ENCODE assay signal across 14 mouse cellular contexts in the genomic region with DNA sequence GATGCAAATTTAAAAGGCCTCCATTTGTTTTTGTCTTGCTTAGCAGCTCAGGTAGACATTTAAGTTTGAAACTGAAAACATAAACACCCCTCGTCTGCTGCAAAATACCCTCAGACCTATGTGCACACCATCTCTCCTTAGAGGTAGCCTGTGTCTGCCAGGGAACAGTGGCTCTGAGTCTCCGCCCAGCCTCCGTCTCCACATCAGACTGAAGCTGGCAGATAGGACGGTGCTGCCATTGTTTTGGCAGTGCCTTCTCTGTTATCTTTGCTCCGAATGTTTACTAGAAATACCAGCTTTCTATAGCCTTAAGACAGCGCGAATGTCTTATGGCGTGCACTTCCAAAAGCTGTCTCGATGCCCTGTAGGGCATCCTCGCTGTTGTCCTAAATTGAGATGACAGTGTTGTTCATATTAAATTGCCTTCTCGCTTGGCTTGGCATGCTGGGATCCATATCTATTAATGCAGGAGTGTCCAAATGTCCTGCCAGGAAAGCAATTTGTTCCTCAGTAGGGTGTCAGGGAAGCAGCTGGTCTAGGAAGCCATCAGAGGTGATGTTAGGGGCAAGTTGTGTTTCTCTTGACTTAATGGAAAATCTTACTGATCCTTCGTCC.
DNase-seq lines count a peak whose midpoint lies in the region; ATAC-seq and TF ChIP-seq lines count a peak whose summit lies in the region.
"Had no signal": no experiment of that assay in that cellular context is flagged by ENCODE, and none has a peak within 500 bp of the region (broad histone marks: within the 10 kb centered on the region; RNA-seq: fewer than 3 reads in every experiment).

No protein-coding gene starts in this region.

- H3K9me3 ChIP-seq in neural tube, embryonic 13.5 days: no peaks in the 10 kb centered on the region
- no peaks in the 10 kb centered on the region for H3K9me3 ChIP-seq in hindbrain, embryonic 16.5 days (ENCODE audit: control insufficient read depth, low read length)
- H3K9me3 ChIP-seq: heart, embryonic 15.5 days; midbrain, embryonic 12.5 days had no signal

- ATAC-seq in neural tube, embryonic 13.5 days (ENCODE audit: low read depth): no peak
- ATAC-seq in hindbrain, embryonic 16.5 days: peak; percentile 75
- ATAC-seq: CD4-positive, CD25-positive, alpha-beta regulatory T cell, adult 4 months had no signal

- H3K4me1 ChIP-seq in neural tube, embryonic 13.5 days (replicated peaks): 0 out of 2 replicates have a peak, but pooled peaks cover 2% of the 10 kb centered on the region
- no peaks in the 10 kb centered on the region for H3K4me1 ChIP-seq in hindbrain, embryonic 16.5 days (ENCODE audit: control insufficient read depth, insufficient read depth, low read depth, low read length)
- H3K4me1 ChIP-seq: heart, embryonic 15.5 days; midbrain, embryonic 12.5 days had no signal

- intact Hi-C loops in gastrocnemius, adult 2 months (cut with DNase I): no loop called here

- WGBS in neural tube, embryonic 13.5 days: 67% methylated on average over 12 of the region's 12 CpGs
- 59% methylated on average over 12 of the region's 12 CpGs for WGBS in hindbrain, embryonic 16.5 days

- H3K27me3 ChIP-seq in neural tube, embryonic 13.5 days: no peaks in the 10 kb centered on the region
- H3K27me3 ChIP-seq in hindbrain, embryonic 16.5 days (replicated peaks; ENCODE audit: control insufficient read depth, insufficient read depth, low read length): no peaks in the 10 kb centered on the region
- H3K27me3 ChIP-seq: heart, embryonic 15.5 days; midbrain, embryonic 12.5 days had no signal

- peak overlapping the region; percentile 59; the same call in 1 of the 2 replicates for H3K27ac ChIP-seq in neural tube, embryonic 13.5 days (replicated peaks)
- no peak overlapping the region for H3K27ac ChIP-seq in hindbrain, embryonic 16.5 days (ENCODE audit: low read depth, low read length)
- no peak overlapping the region for H3K27ac ChIP-seq in gastrocnemius, adult 2 months
- H3K27ac ChIP-seq: heart, embryonic 15.5 days; layer of hippocampus, adult 2 months; left cerebral cortex, adult 2 months; midbrain, embryonic 12.5 days had no signal

- DNase-seq in neural tube, embryonic 10.5 days (ENCODE audit: extremely low spot score, low spot score): no peak
- peak; percentile 78 for DNase-seq in cerebellum, adult 8-10 months
- DNase-seq in adrenal gland, postnatal 36 days: no peak
- DNase-seq in thymus, postnatal 36 days: no peak
- DNase-seq in gastrocnemius, adult 2 months: no peak
- DNase-seq: adrenal gland, adult 8-10 months; thymus, adult 18-20 months had no signal

- no peak overlapping the region for H3K4me3 ChIP-seq in neural tube, embryonic 13.5 days
- H3K4me3 ChIP-seq in hindbrain, embryonic 16.5 days (ENCODE audit: low read length): no peak overlapping the region
- H3K4me3 ChIP-seq in gastrocnemius, adult 2 months: no peak overlapping the region
- H3K4me3 ChIP-seq: heart, embryonic 15.5 days; layer of hippocampus, adult 2 months; left cerebral cortex, adult 2 months; midbrain, embryonic 12.5 days had no signal

- H3K36me3 ChIP-seq in neural tube, embryonic 13.5 days: no peaks in the 10 kb centered on the region
- no peaks in the 10 kb centered on the region for H3K36me3 ChIP-seq in hindbrain, embryonic 16.5 days (ENCODE audit: control insufficient read depth, insufficient read depth, low read length)
- H3K36me3 ChIP-seq: heart, embryonic 15.5 days; midbrain, embryonic 12.5 days had no signal

- no peak for TF ChIP-seq CTCF in gastrocnemius, adult 2 months (IDR thresholded peaks at IDR 0.05)

- no peak overlapping the region for H3K4me2 ChIP-seq in neural tube, embryonic 13.5 days
- no peak overlapping the region for H3K4me2 ChIP-seq in hindbrain, embryonic 16.5 days (ENCODE audit: low read length)
- H3K4me2 ChIP-seq: heart, embryonic 15.5 days; midbrain, embryonic 12.5 days had no signal

- H3K9ac ChIP-seq in neural tube, embryonic 13.5 days: no peak overlapping the region
- H3K9ac ChIP-seq in hindbrain, embryonic 16.5 days (ENCODE audit: low read depth, low read length): no peak overlapping the region
- H3K9ac ChIP-seq: heart, embryonic 15.5 days; midbrain, embryonic 12.5 days had no signal
